Mouse (Mus musculus): ENCODE results near the gene Slc4a11. TPM values are rescaled to one million over a fixed set of nuclear protein-coding genes. Genes with fewer than 3 reads are reported as not detected.
A peak's percentile ranks its signal among the peaks of the same experiment; 100 is the strongest.

Slc4a11 gene
- polyA plus RNA-seq, 1 experiment from 2014 or later = 0.21 TPM

DNA sequence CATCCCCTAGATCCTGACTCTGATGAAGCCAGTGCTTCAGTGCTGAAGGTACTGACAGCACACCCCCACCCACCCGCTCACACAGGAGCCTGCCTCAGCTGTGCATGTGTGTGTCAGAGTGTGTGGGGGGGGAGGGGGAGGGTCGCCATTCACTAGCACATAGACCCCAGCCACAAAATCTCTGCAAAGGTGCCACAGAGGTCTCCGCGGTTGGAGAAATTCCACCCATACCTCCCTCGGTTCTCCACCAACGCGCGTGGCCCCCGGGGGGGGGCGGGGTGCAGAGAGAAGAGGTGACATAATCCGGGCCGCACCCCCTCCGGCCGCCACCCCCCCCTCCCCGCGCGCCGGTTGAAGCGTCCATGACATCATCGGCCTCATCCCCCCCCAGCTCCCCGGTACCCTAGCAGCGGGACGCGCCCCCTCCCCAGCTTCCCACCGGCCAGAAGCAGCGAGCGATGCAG lies 55.1 kb downstream of the Slc4a11 start:
- no peaks in the 10 kb centered on the region for H3K9me3 ChIP-seq
- H3K27me3 ChIP-seq (replicated peaks) = peaks cover 7% of the 10 kb centered on the region; the same call in 1 of the 2 replicates
- H3K4me1 ChIP-seq (replicated peaks) = peaks cover 16% of the 10 kb centered on the region; the same call in 1 of the 2 replicates
- 0% methylated on average over 23 of the region's 27 CpGs for WGBS
- H3K27ac ChIP-seq = peak overlapping the region; percentile 73; the same call in 1 of the 2 replicates
- peak overlapping the region; percentile 77 for H3K9ac ChIP-seq
- ATAC-seq = 0 out of 2 replicates have a peak, but pooled peaks have one; percentile 7
- no peaks in the 10 kb centered on the region for H3K36me3 ChIP-seq
- H3K4me2 ChIP-seq (replicated peaks) = peak overlapping the region; percentile 93
- H3K4me3 ChIP-seq (replicated peaks) = peak overlapping the region; percentile 76

DNA sequence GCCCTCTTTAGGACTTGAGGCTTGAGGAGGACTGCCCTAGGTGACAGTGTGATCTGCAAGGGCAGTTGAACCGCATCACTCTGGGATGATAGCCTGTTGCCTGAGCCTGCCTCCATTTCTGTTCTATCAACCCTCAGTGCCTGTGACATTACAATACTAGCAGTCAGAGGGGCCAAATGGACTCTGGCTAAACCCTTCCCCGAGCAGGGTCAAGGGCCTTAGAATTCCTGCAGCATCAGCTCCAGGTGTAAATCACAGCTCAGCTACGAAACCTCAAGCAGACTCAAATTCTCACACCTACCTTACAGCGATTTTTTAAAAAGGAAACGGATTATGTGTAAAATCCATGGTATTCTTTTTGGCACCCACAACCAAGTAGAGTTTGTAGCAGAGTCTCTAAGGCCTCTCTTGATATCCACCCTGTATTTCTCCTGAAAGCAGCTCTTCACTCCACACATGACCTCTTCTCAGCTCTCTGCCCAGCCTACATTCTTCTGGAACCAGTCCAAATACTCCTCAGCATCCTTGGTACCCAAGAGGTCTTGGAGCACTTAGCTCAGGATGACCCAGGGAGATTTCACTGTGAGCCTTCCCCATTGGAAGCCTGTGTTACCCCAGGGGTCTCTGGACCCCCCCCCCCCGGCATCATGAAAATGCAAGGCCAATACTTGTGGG lies 55.8 kb downstream of the Slc4a11 start:
- no peaks in the 10 kb centered on the region for H3K36me3 ChIP-seq
- peak overlapping the region; percentile 30; the same call in 1 of the 2 replicates for H3K9ac ChIP-seq
- H3K4me2 ChIP-seq (replicated peaks) = peak overlapping the region; percentile 93
- H3K27ac ChIP-seq = no peak overlapping the region
- peak overlapping the region; percentile 76; the same call in 1 of the 2 replicates for H3K4me3 ChIP-seq (replicated peaks)
- ATAC-seq = no peak
- peaks cover 16% of the 10 kb centered on the region; the same call in 1 of the 2 replicates for H3K4me1 ChIP-seq (replicated peaks)
- H3K9me3 ChIP-seq = no peaks in the 10 kb centered on the region
- peaks cover 12% of the 10 kb centered on the region; the same call in 1 of the 2 replicates for H3K27me3 ChIP-seq (replicated peaks)
- WGBS = 51% methylated on average over 6 of the region's 6 CpGs

DNA sequence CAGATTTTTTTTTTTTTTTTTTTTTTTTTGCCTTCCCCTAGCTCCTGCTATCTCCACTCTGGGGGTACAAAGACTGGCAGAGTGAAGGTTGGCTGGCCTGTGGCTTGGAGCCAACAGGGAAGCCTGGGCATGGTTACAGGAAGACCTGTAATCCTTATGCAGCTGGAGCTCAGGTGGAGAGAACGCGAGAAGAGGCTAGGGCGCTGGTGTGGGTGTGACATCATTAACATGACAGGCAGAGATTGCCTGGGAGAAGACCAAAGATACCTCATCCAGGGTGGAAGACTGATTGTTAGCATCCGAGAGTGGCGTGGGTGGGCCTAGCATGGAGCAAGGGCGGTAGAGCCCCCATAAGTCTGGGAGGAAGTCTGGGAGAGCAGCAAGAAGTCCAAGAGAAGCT lies 58.0 kb downstream of the Slc4a11 start:
- H3K9me3 ChIP-seq = no peaks in the 10 kb centered on the region
- H3K36me3 ChIP-seq = no peaks in the 10 kb centered on the region; the same call in 1 of the 2 replicates
- peak overlapping the region; percentile 93 for H3K27ac ChIP-seq
- H3K4me3 ChIP-seq (replicated peaks) = no peak overlapping the region
- 65% methylated on average over 6 of the region's 6 CpGs for WGBS
- H3K27me3 ChIP-seq (replicated peaks) = peaks cover 23% of the 10 kb centered on the region; the same call in 1 of the 2 replicates
- no peak for ATAC-seq
- H3K4me2 ChIP-seq (replicated peaks) = 0 out of 2 replicates have a peak overlapping the region, but pooled peaks have one; percentile 24
- no peak overlapping the region for H3K9ac ChIP-seq
- peaks cover 35% of the 10 kb centered on the region for H3K4me1 ChIP-seq (replicated peaks)

DNA sequence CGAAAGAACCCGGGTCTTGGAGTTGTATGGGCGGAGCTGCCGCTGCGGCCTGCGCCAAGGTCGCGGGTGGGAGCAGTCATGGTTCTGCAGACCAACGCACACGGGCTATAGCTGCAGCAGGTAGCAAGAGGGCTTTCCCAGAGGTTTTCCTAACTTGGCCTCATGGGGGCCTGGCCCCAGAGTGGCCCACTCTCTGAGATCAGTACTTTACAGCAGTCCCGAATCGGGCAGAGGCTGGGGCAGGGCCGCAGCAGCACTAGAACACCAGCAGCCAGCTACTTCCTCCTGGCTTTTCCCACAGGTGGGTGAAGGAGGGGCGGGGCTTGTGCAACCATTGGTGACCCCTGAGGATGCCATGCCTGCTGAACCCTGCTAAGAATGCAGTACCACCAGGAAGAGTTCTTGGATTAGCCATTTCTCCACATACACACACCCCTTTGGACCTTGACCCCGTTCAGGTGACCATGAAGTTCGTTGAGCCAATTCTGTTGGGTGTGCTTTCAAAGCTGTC lies 59.2 kb downstream of the Slc4a11 start:
- H3K4me2 ChIP-seq (replicated peaks) = peak overlapping the region; percentile 48
- no peaks in the 10 kb centered on the region; the same call in 1 of the 2 replicates for H3K36me3 ChIP-seq
- H3K4me3 ChIP-seq (replicated peaks) = peak overlapping the region; percentile 35
- WGBS = 26% methylated on average over 16 of the region's 16 CpGs
- peaks cover 34% of the 10 kb centered on the region for H3K4me1 ChIP-seq (replicated peaks)
- H3K9me3 ChIP-seq = no peaks in the 10 kb centered on the region
- H3K27me3 ChIP-seq (replicated peaks) = peaks cover 27% of the 10 kb centered on the region; the same call in 1 of the 2 replicates
- H3K27ac ChIP-seq = peak overlapping the region; percentile 93
- H3K9ac ChIP-seq = peak overlapping the region; percentile 33
- ATAC-seq = peak; percentile 83

DNA sequence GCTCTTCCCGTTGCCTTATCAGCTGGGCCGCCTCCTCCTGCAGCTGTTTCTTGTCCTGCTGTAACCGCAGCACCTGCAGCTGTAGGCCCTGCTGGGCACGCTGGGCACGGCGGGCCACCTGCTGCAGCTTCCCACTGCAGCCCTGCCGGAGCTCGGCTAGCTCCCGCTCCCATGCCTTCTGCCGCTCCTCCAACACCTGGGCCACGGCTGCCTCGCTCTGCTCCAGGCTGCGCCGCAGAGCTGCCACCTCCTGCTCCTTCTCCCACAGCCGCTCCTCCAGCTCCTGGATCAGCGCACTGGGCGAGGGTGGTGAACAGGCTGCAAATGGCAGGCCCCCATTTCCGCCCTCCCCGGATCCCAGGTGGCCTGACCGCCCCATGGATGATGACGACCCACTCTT lies 61.5 kb downstream of the Slc4a11 start:
- peaks cover 21% of the 10 kb centered on the region for H3K4me1 ChIP-seq (replicated peaks)
- no peak overlapping the region for H3K27ac ChIP-seq
- no peaks in the 10 kb centered on the region for H3K9me3 ChIP-seq
- peak overlapping the region; percentile 47; the same call in 1 of the 2 replicates for H3K9ac ChIP-seq
- peak overlapping the region; percentile 34; the same call in 1 of the 2 replicates for H3K4me3 ChIP-seq (replicated peaks)
- H3K36me3 ChIP-seq = no peaks in the 10 kb centered on the region; the same call in 1 of the 2 replicates
- no peak; the same call in 1 of the 2 replicates for ATAC-seq
- peak overlapping the region; percentile 77 for H3K4me2 ChIP-seq (replicated peaks)
- whole genome bisulfite sequencing = 35% methylated on average over 21 of the region's 21 CpGs
- H3K27me3 ChIP-seq (replicated peaks) = peaks cover 27% of the 10 kb centered on the region; the same call in 1 of the 2 replicates

DNA sequence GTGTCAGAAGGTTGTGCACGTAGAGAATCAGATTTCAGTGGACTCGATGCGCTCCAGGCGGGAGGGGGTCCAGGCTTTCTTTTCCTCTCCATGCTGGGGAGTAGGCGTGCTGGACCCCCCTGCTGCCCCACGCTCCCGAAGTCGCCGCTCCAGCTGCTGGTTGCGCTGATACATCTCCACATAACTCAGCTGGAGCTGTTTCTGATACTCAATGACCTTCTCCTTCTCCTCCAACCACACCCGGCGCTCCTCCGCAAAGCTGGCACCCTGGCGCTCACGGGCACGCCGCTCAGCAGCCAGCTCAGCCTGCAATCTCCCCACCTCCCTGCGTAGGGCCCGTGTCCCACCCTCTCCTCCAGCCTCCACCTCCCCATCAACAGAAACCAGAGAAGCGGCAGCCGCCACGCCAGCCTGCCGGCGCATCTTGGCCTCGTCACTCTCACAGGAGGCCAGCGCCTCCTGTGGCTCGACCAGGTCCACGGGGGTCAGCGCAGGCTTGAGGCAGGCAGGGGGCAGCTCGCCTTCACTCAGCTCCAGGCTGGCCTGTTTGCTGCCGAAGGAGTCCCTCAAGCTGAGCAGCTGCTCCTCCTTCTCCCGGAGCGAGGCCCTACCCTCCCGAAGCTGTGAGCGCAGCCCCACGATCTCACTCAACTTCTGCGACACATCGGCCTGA lies 62.4 kb downstream of the Slc4a11 start:
- H3K4me2 ChIP-seq (replicated peaks) = peak overlapping the region; percentile 77
- no peak for ATAC-seq
- no peaks in the 10 kb centered on the region for H3K9me3 ChIP-seq
- no peaks in the 10 kb centered on the region; the same call in 1 of the 2 replicates for H3K36me3 ChIP-seq
- peak overlapping the region; percentile 47 for H3K9ac ChIP-seq
- H3K27ac ChIP-seq = no peak overlapping the region
- H3K27me3 ChIP-seq (replicated peaks) = peaks cover 27% of the 10 kb centered on the region; the same call in 1 of the 2 replicates
- WGBS = 14% methylated on average over 38 of the region's 38 CpGs
- H3K4me1 ChIP-seq (replicated peaks) = peaks cover 21% of the 10 kb centered on the region
- H3K4me3 ChIP-seq (replicated peaks) = peak overlapping the region; percentile 34

Other genes starting within 250 kb of the Slc4a11 start
- gene Ptpra, start 247.2 kb downstream of the Slc4a11 start, polyA plus RNA-seq (2015; fragmentation: Nextera tagmentation; extraction: Ambion mirVana) = 71.9 and 73.9 TPM in 2 replicates
- 84.4 and 94.1 TPM in 2 replicates for gene Mrps26, start 133.8 kb downstream of the Slc4a11 start, polyA plus RNA-seq (2015; fragmentation: Nextera tagmentation; extraction: Ambion mirVana)
- not detected in 2 replicates for gene Oxt, start 121.3 kb downstream of the Slc4a11 start, polyA plus RNA-seq (2015; fragmentation: Nextera tagmentation; extraction: Ambion mirVana)
- gene Avp, start 115.0 kb downstream of the Slc4a11 start, polyA plus RNA-seq (2015; fragmentation: Nextera tagmentation; extraction: Ambion mirVana) = not detected in 2 replicates
- gene Fastkd5, start 67.5 kb downstream of the Slc4a11 start, polyA plus RNA-seq (2015; fragmentation: Nextera tagmentation; extraction: Ambion mirVana) = 14.0 and 16.3 TPM in 2 replicates
- 12.0 and 12.2 TPM in 2 replicates for gene Ubox5, start 67.5 kb downstream of the Slc4a11 start, polyA plus RNA-seq (2015; fragmentation: Nextera tagmentation; extraction: Ambion mirVana)
- gene Lzts3, start 54.7 kb downstream of the Slc4a11 start, polyA plus RNA-seq (2015; fragmentation: Nextera tagmentation; extraction: Ambion mirVana) = 13.9 and 16.5 TPM in 2 replicates
- gene Ddrgk1, start 32.9 kb downstream of the Slc4a11 start, polyA plus RNA-seq (2015; fragmentation: Nextera tagmentation; extraction: Ambion mirVana) = 74.5 and 78.2 TPM in 2 replicates
- gene Itpa, start 29.9 kb downstream of the Slc4a11 start, polyA plus RNA-seq (2015; fragmentation: Nextera tagmentation; extraction: Ambion mirVana) = 84.5 and 88.1 TPM in 2 replicates
- 25.4 and 25.9 TPM in 2 replicates for gene 4930402H24Rik, start 208.9 kb upstream of the Slc4a11 start, polyA plus RNA-seq (2015; fragmentation: Nextera tagmentation; extraction: Ambion mirVana)
- gene Atrn, start 209.0 kb upstream of the Slc4a11 start, polyA plus RNA-seq (2015; fragmentation: Nextera tagmentation; extraction: Ambion mirVana) = 4.4 and 5.2 TPM in 2 replicates

Data from intestine, embryonic 15.5 days (tissue).